Mouse (Mus musculus) layer of hippocampus, postnatal 36 days (tissue): ENCODE measurements around the gene Phc2. TPM values are rescaled to one million over a fixed set of nuclear protein-coding genes. Genes with fewer than 3 reads are reported as not detected.

Source experiments
- DNase-seq, 2 experiments: peaks; one replicate each; pipeline ENCODE4 v3.0.0; 2022
- total RNA-seq, 2 experiments: library from RNA; stranded (reverse); gene quantifications; 2 replicates each; pipeline ENCODE4 v1.2.3; 2021

Phc2 gene
- total RNA-seq, 2 experiments from 2014 or later, result 91.4 to 96.9 TPM

GRCm38 (mm10) chr4:128692149-128692925 lies 37.8 kb downstream of the Phc2 start:
- peak in 1 of 2 experiments; percentile 11 for DNase-seq

DNA sequence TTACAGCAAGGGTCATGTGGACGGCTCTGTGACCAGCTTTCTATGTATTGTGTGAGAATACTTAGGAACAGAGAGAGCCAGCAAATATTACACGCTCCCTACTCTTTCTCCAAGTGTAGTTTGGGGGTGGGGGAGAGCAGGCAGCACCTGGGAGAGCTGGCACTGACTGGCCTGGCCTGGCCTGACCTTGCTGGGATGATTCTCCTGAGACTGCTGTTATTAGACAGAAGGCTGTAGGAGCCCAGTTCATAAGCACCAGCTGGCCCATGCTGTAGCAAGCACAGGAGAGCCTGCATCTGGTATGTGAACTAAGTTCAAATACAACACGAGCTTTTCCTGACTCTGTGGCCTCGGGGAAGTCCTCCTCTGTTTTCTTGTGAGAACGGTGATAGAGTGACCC lies 38.7 kb downstream of the Phc2 start:
- peak in 1 of 2 experiments; percentile 2 for DNase-seq

GRCm38 (mm10) chr4:128694315-128694714 lies 39.8 kb downstream of the Phc2 start:
- DNase-seq, result peak in 1 of 2 experiments; percentile 1

DNA sequence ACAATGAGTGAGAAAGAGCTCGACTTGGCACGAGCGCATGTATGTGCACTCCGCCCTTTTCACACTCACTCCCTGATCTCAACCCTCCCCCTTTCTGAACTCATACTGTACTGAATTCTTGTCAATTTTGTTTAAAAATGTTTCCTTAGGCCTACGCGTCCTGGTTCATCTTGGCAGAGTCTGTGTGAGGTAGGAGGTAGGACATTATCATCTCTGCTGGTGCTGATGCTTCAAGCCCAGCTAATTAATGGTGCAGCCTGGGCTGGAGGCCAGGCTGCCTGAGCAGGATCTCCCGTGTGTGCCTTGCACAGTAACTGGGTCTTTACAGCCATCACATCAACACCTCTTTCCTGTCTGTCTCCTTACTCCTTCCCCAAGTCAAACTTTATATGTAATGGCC lies 40.6 kb downstream of the Phc2 start:
- DNase-seq, result no peak

DNA sequence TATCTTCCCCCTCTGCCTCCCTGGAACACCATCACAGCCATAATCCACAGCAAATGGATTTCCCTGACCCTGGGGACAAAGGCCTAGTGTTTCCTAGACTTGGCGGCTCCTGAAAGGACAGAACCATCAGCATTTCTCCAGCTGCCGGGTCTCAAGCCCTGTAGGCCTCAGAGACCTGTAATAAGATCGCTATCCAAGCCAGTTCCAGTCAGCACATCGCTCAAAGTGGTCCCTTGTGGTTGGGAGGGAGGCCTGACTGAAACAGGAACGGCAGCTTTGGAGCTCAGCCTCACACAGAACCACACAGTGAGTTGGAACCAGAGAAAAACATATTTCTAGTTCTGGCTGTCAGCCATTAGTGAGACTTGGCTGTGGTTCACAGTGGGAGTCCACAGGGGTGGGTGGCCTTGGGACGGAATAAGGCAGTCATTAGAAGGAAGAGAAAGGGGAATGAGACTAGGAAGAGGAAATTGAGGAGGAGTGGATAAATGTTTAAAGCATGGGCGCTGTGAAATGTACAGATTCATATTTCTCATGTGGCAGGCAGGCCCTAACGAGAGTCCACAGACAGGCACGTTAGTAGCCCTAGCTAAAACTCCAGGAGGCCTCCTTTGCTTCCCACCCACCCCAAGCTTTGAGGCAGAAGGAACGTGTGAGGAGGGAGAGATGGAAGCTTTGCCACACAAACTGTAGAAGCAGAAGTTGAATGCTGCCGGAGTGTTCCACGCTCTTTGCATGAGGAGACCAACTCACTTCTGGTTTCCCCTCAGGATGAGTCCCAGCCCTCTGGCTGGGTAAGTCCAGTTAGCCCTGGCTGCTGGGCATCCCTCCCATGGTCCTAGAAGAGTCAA lies 43.7 kb downstream of the Phc2 start:
- DNase-seq, result peak; percentile 57 to 64

- no peak for DNase-seq
These were observed 45.4 kb downstream of the Phc2 start for GRCm38 (mm10) chr4:128699916-128700315.

DNA sequence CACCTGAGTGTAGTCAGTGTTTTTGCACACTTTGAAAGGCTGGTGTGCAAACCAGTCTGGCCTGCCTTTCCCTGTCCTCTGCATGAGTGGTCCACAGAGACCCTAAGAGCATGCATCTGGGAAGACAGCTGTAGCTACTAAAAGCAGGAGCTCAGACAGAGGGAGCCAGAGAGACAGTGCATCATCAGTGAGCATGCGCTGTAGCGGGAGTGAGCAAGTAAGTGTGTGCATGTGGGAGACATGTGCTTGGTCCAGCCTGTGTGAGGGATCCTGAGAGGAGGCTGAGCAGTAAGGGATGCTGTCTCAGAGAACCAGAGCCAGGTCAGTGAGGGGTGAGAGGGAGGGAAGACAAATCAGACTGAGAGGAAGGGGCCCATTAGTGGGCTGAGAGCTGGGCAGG lies 46.0 kb downstream of the Phc2 start:
- DNase-seq, result no peak

GRCm38 (mm10) chr4:128705138-128705720 lies 50.7 kb downstream of the Phc2 start:
- no peak for DNase-seq

DNA sequence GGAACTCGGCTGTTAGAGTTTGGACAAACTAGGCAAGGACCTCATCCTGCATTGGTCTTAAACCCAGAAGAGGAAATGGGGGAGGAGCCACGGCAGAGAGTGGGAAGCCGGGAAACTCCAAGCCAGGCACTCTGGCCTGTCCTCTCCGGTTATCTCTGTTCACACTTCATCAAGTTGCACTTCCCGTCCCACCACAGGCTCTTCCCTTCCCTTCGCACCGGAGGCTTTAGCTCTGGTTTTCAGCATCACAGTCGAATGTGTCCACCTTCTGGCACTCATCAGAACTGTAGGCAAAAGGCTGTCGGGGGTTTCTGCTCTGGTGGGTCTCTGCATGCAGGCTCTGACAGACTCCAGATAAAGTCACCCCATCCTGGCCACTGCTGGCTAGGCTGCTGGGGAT lies 52.1 kb downstream of the Phc2 start:
- DNase-seq, result no peak

- DNase-seq, result no peak
These were observed 52.9 kb downstream of the Phc2 start for GRCm38 (mm10) chr4:128707384-128707783.

DNA sequence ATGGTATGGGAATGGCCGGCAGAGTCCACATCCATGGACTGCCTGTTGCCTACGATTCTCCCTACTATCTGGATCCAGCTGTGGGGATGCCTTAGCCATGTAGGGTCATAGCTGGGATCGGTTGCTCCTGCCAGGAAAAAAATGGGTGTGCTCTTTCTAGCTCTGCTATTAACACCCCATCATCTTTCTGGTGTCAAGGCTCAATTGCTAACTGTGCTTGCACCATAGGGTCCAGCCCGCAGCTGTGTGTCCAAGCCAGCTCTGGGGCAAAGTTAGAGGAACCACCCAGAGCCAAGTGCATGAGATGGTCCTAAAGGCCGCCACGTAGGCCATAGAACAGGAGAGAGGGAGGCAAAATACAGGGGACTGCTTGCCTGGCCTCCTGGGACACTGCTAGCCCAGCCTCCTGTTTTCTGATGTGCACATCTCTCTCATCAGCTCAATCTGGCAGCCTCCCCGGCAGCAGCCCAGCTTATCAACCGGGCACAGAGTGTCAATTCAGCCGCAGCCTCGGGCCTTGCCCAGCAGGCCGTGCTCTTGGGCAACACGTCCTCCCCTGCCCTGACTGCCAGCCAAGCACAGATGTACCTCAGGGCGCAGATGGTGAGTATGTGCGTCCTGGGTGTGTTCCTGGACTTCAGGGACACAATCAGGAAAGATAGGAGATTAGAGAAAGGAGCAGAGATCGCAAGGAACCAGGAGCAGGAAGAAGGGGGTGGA lies 54.7 kb downstream of the Phc2 start:
- DNase-seq, result no peak

DNA sequence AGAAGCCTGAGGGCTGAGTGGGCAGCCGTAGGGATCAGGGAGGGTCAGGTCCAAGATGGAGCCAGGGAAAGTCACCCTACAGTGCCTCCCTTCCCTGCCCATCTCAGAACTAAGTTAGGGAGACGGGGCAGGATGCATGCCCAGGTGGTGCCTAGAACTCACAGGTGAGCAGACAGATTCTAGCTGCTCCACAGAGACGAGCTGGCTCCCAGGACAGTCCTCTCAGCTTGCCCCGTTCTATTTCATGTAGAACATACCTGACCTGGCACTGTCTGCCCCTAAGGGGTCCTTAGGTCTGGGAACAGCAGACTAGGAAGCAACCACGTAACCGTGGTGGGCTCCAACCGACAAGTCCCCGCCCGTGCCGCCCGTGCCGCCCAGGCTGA lies 55.3 kb downstream of the Phc2 start:
- DNase-seq, result no peak

DNA sequence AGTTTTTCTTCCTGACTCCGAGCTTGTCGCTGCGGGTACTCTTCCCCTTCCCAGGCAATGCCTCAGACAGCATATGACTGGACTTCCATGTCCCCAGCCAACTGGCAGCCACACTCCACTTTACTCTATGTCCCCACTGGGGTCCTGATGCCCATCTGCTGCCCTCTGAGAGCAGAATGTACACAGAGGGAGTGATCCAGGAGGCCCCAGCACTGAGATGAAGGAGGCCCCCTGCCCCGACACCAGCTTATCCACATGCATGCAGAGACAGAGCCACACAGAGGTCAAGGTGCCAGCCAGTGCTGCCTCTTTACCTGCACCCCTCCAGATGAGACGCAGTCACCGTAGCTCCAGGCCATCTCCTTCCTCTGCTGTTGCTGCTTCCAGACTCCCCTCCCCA lies 55.8 kb downstream of the Phc2 start:
- no peak for DNase-seq

GRCm38 (mm10) chr4:128710800-128711199 lies 56.3 kb downstream of the Phc2 start:
- no peak for DNase-seq

DNA sequence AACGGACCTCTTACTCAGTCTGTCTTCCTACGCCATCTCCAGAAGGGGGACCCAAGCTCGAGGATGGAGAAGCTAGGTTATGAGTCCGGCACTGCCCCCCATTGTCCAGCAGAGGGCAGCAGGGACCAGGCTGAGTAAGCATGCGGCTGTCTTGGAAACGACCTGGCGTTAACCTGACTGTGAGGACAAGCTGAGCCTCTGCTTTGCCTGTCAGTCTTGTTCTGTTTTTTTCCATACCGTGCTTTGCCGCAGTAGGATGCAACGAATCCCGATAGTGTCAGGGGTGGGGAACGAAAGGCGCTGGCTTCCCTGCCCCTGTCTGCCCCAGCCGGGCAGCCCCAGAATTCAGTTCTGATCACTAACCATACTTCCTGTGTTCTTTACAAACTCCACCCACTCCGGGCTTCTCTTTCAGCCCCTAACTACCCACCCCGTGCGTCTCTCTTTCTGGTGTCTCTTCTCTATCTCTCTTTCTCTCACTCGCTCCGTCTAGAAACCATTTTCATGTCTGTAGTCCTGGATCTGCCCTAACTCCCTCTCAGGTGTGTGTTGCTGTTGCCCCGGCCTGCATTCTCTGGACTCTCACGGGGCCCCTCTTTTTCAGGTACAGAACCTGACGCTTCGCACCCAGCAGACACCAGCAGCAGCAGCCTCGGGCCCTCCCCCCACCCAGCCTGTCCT lies 57.1 kb downstream of the Phc2 start:
- DNase-seq, result peak; percentile 87 to 88

GRCm38 (mm10) chr4:128712136-128712655 lies 57.7 kb downstream of the Phc2 start:
- no peak for DNase-seq

- DNase-seq, result no peak
These were observed 58.4 kb downstream of the Phc2 start for GRCm38 (mm10) chr4:128712941-128713340.

GRCm38 (mm10) chr4:128715241-128716204 lies 61.0 kb downstream of the Phc2 start:
- peak; percentile 51 to 61 for DNase-seq

GRCm38 (mm10) chr4:128716279-128716678 lies 61.8 kb downstream of the Phc2 start:
- no peak for DNase-seq

- no peak for DNase-seq
These were observed 62.2 kb downstream of the Phc2 start for GRCm38 (mm10) chr4:128716731-128717130.
